Mouse (Mus musculus) liver, adult 2 months (tissue): ENCODE measurements around the gene Unc119b. TPM values are rescaled to one million over a fixed set of nuclear protein-coding genes. Genes with fewer than 3 reads are reported as not detected.

Experiments used
- DNase-seq: peaks from one replicate; pipeline ENCODE4 v3.0.0-alpha.2; 2011; ENCODE audit warnings: low read depth, low spot score; ENCODE audit errors: extremely low read depth
- H3K27ac ChIP-seq: fragments of 200-500 bp; replicated peaks from 2 replicates; pipeline ENCODE4 v1.5.1; 2012; ENCODE audit warnings: low read depth, mild to moderate bottlenecking, control low read depth, inconsistent platforms, low read length; ENCODE audit not compliant: insufficient read depth
- H3K27me3 ChIP-seq: fragments of 200-500 bp; 2 replicates; pipeline ENCODE4 v1.6.1; 2012; ENCODE audit warnings: mild to moderate bottlenecking, moderate library complexity, low read length, inconsistent platforms; ENCODE audit not compliant: control insufficient read depth, insufficient read depth
- H3K36me3 ChIP-seq: fragments of 200-500 bp; 2 replicates; pipeline ENCODE4 v1.6.1; 2012; ENCODE audit warnings: low read length, inconsistent platforms; ENCODE audit not compliant: control insufficient read depth, insufficient read depth
- H3K4me1 ChIP-seq: fragments of 200-500 bp; 2 replicates; pipeline ENCODE4 v1.6.1; 2011; ENCODE audit warnings: low read length; ENCODE audit not compliant: control insufficient read depth, insufficient read depth
- H3K4me3 ChIP-seq: fragments of 200-500 bp; 2 replicates; pipeline ENCODE4 v1.5.1; 2011; ENCODE audit warnings: low read depth, mild to moderate bottlenecking, control low read depth, low read length, moderate library complexity; ENCODE audit not compliant: insufficient read depth
- H3K79me2 ChIP-seq: fragments of 200-500 bp; 2 replicates; pipeline ENCODE4 v1.6.1; 2012; ENCODE audit warnings: inconsistent platforms, mild to moderate bottlenecking, low read length, moderate library complexity; ENCODE audit not compliant: control insufficient read depth, insufficient read depth
- H3K9ac ChIP-seq: fragments of 200-500 bp; 2 replicates; pipeline ENCODE4 v1.6.1; 2012; ENCODE audit warnings: low read depth, mild to moderate bottlenecking, control low read depth, inconsistent platforms, low read length
- CTCF ChIP-seq: fragments of 200-500 bp; IDR thresholded peaks from 2 replicates; pipeline ENCODE4 v1.5.1; 2011; ENCODE audit warnings: low read depth, low read length, control low read depth
- POLR2A ChIP-seq: fragments of 200-500 bp; IDR thresholded peaks from 2 replicates; pipeline ENCODE4 v1.6.1; 2011; ENCODE audit warnings: low read length, control low read depth; ENCODE audit not compliant: insufficient read depth; ENCODE audit errors: extremely low read depth
- WGBS: fragments of 180-500 bp; shearing (Covaris S2); methylation state at CpG from one replicate; pipeline ENCODE4 v1.1.7; 2018; 5-methylcytosine and 5-hydroxymethylcytosine counted together
- polyA plus RNA-seq: library from polyadenylated mRNA; depleted of rRNA; stranded (reverse); fragments of >200 nt; gene quantifications from 2 replicates; pipeline ENCODE4 v1.2.3, GENCODE M21; 2012
- total RNA-seq: library from RNA; depleted of rRNA; stranded (reverse); fragments of >200 nt; gene quantifications from 2 replicates; pipeline ENCODE4 v1.2.3, GENCODE M21; 2014

The Unc119b gene
- total and polyA plus RNA-seq, 2 experiments = 12.5 to 29.4 TPM

GRCm38 (mm10) chr5:115091015-115091414 is 43.8 kb downstream of the Unc119b start:
- Histone ChIP-seq H3K27ac (no peak overlapping the region), H3K27me3 (no peaks in the 10 kb centered on the region), H3K9ac (no peak overlapping the region), H3K4me3 (no peak overlapping the region), H3K79me2 (peaks cover 4% of the 10 kb centered on the region; the same call in 1 of the 2 replicates), H3K4me1 (no peaks in the 10 kb centered on the region), H3K36me3 (peaks cover 24% of the 10 kb centered on the region)
- peak; percentile 59 for DNase-seq
- TF ChIP-seq POLR2A (no peak), CTCF (no peak)
- WGBS = 25% methylated on average over 3 of the region's 3 CpGs

DNA sequence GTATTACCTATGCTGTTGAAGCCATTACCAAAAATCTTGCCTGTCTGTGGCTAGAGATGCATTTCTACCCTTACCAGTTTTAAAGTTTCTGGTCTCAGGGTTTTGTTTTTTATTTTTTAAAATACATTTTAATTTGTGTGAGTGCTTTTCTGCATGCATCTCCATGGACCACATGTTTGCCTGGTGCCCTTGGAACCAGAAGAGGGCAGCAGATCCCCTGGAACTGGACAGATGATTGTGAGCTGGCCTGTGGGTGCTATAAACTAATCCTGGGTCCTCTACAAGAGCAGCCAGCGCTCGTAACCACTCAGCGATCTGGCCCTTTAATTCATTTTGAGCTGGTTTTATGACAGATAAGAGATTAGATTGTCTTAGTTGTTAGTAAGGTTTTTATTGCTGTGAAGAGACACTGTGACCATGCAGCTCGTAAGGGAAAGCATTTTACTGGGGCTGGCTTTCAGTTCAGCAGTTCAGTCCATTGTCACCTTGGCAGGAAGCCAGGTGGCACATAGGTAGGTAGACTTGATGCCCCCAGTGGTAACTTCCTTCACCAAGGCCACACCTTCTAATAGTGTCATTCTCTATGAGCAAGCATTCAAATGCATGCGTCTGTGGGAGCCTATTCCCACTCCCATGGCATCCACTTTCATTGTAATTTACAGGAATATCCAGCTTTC is 45.0 kb downstream of the Unc119b start:
- Histone ChIP-seq H3K27ac (no peak overlapping the region), H3K4me3 (no peak overlapping the region), H3K9ac (no peak overlapping the region), H3K79me2 (peaks cover 6% of the 10 kb centered on the region; the same call in 1 of the 2 replicates), H3K27me3 (no peaks in the 10 kb centered on the region), H3K36me3 (peaks cover 29% of the 10 kb centered on the region), H3K4me1 (no peaks in the 10 kb centered on the region)
- TF ChIP-seq POLR2A (no peak), CTCF (peak; percentile 26; the same call in 1 of the 2 replicates)
- no peak for DNase-seq
- WGBS = 91% methylated on average over 5 of the region's 5 CpGs

GRCm38 (mm10) chr5:115085675-115086074 is 49.1 kb downstream of the Unc119b start:
- over 99% methylated on average over 2 of the region's 2 CpGs for WGBS
- peaks cover 41% of the 10 kb centered on the region for H3K36me3 ChIP-seq
- TF ChIP-seq CTCF = no peak
- no peak for TF ChIP-seq POLR2A

DNA sequence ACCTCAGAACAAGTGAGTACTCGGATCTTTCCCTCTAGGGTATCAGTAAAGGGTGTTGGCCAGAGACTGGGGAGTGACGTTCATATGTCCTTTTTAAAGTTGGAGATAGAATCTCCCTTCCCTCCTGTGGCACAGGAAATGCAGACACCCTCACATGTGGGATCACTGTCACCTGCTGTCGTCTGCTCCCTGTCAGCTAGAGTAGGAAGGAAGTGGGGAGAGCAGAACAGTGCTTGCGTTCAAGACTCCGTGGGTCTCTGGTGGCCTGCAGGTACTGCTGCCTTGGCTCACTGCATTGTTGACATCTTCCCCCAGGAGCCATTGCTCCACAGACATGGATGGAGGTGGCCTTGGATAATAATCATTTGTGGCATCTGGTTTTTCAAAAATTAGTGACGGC is 51.3 kb downstream of the Unc119b start:
- Histone ChIP-seq H3K4me1 (no peaks in the 10 kb centered on the region), H3K79me2 (peaks cover 2% of the 10 kb centered on the region; the same call in 1 of the 2 replicates), H3K27ac (no peak overlapping the region), H3K9ac (no peak overlapping the region), H3K27me3 (no peaks in the 10 kb centered on the region), H3K36me3 (peaks cover 27% of the 10 kb centered on the region), H3K4me3 (no peak overlapping the region)
- TF ChIP-seq CTCF (no peak), POLR2A (no peak)
- no peak for DNase-seq
- 83% methylated on average over 6 of the region's 6 CpGs for WGBS

More at GRCm38 (mm10) chr5:115085675-115086074, 49.1 kb downstream of the Unc119b start:
- H3K4me3 ChIP-seq = no peak overlapping the region
- H3K9ac ChIP-seq = no peak overlapping the region
- no peak for DNase-seq
- H3K79me2 ChIP-seq = peaks cover 6% of the 10 kb centered on the region; the same call in 1 of the 2 replicates
- no peaks in the 10 kb centered on the region for H3K4me1 ChIP-seq
- H3K27ac ChIP-seq = no peak overlapping the region
- no peaks in the 10 kb centered on the region for H3K27me3 ChIP-seq

DNA sequence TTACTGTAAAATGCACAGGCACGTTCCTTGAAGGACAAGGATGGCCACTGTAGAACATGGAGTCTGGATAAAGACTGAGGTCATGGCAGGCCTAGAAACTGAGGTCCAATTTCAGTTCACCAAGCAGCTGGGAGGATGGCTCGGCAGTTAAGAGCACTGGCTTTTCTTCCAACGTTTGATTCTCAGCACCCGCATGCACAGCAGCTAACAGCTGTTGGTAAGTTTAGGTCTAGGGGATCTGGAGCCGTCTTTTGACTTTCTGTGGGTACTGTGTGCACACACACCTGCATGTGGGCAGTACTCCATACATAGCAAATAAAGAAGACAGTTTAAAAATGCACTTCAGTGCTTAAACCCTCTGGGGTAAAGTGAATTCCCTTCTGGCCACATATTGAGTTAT is 53.1 kb downstream of the Unc119b start:
- Histone ChIP-seq H3K9ac (no peak overlapping the region), H3K4me1 (no peaks in the 10 kb centered on the region), H3K4me3 (no peak overlapping the region), H3K27ac (no peak overlapping the region), H3K36me3 (peaks cover 23% of the 10 kb centered on the region; the same call in 1 of the 2 replicates), H3K27me3 (no peaks in the 10 kb centered on the region), H3K79me2 (peaks cover 10% of the 10 kb centered on the region; the same call in 1 of the 2 replicates)
- 82% methylated on average over 5 of the region's 5 CpGs for WGBS
- TF ChIP-seq CTCF (no peak), POLR2A (no peak)
- DNase-seq = no peak
